Mouse (Mus musculus): ENCODE results near the gene Prelp.

GRCm38 (mm10) chr1:133929980-133930379, 8.8 kb upstream of the Prelp start:
- TF ChIP-seq CTCF (IDR thresholded peaks at IDR 0.05; ENCODE audit: borderline replicate concordance, control insufficient read depth, extremely low read depth, insufficient read depth, low read length, poor library complexity) = no peak
- TF ChIP-seq POLR2A (IDR thresholded peaks at IDR 0.05; ENCODE audit: control insufficient read depth, extremely low read depth, insufficient read depth, low read length, poor library complexity) = no peak
